Mouse (Mus musculus): ENCODE measurements around the gene Ipmk. TPM values are rescaled to one million over a fixed set of nuclear protein-coding genes. Genes with fewer than 3 reads are reported as not detected.

The Ipmk gene
- polyA plus RNA-seq, 1 experiment from 2014 or later = 11.9 TPM

DNA sequence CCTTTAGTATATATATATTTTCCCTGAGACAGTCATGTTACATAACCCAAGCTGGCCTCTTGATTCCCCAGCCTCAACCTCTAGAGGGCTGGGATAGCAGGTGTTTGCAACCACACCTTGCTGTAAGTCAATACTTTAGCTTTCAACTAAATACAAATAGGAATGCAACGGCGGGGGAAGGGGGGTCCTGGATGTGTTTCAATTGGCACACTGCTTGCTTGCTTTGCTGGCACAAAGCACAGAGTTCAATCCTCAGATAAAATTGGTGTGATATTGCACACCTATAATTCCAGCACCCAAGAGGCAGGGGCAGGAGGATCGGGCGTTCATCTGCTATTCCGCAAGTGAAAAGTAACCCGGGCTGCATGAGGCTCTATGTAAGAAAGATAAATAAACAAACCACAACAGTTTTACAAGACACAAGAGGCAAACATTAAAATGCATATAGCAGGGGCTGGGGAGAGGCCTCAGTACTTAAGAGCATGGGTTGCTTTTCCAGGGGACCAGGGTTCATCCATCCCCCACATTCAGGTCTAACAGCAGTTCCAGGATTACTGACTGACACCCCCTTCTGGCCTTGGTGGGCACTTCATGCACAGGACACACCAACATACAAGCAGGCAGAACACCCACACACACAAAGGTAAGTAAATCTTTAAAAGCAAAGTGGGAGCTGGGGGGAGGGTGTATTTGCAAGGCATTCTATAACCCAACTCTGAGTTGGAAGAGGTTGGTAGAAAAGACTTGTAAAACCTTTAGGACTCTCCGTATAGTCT, 5.3 kb upstream of the Ipmk start:
- Histone ChIP-seq H3K36me3 (ENCODE audit: control insufficient read depth, insufficient read depth, low read length) (no peaks in the 10 kb centered on the region), H3K27ac (replicated peaks; ENCODE audit: low read depth, low read length) (no peak overlapping the region), H3K4me3 (ENCODE audit: low read depth, low read length) (no peak overlapping the region), H3K27me3 (replicated peaks; ENCODE audit: control insufficient read depth, insufficient read depth, low read length) (no peaks in the 10 kb centered on the region), H3K4me2 (ENCODE audit: low read depth, low read length) (no peak overlapping the region), H3K9ac (ENCODE audit: low read depth, low read length) (no peak overlapping the region), H3K9me3 (ENCODE audit: control insufficient read depth, low read length) (no peaks in the 10 kb centered on the region), H3K4me1 (ENCODE audit: control insufficient read depth, insufficient read depth, low read length) (peaks cover 15% of the 10 kb centered on the region)
- peak; percentile 55 for DNase-seq (ENCODE audit: low spot score)
- 76% methylated on average over 7 of the region's 7 CpGs for WGBS
- peak; percentile 34; the same call in 1 of the 2 replicates for ATAC-seq (ENCODE audit: low read depth)

GRCm38 (mm10) chr10:71343130-71343529, 4.4 kb upstream of the Ipmk start:
- peaks cover 16% of the 10 kb centered on the region for H3K4me1 ChIP-seq (ENCODE audit: control insufficient read depth, insufficient read depth, low read length)
- ATAC-seq (ENCODE audit: low read depth) (no peak), DNase-seq (ENCODE audit: low spot score) (no peak)
- 72% methylated on average over 3 of the region's 3 CpGs for WGBS
- H3K9me3 ChIP-seq (ENCODE audit: control insufficient read depth, low read length) = no peaks in the 10 kb centered on the region
- no peak overlapping the region for H3K9ac ChIP-seq (ENCODE audit: low read depth, low read length)
- no peaks in the 10 kb centered on the region for H3K27me3 ChIP-seq (replicated peaks; ENCODE audit: control insufficient read depth, insufficient read depth, low read length)
- H3K4me3 ChIP-seq (ENCODE audit: low read depth, low read length) = no peak overlapping the region
- no peak overlapping the region for H3K27ac ChIP-seq (replicated peaks; ENCODE audit: low read depth, low read length)
- H3K4me2 ChIP-seq (ENCODE audit: low read depth, low read length) = peak overlapping the region; percentile 88; the same call in 1 of the 2 replicates
- H3K36me3 ChIP-seq (ENCODE audit: control insufficient read depth, insufficient read depth, low read length) = no peaks in the 10 kb centered on the region

- ATAC-seq (ENCODE audit: low read depth) = no peak
- Histone ChIP-seq H3K9ac (ENCODE audit: low read depth, low read length) (peak overlapping the region; percentile 88), H3K4me1 (ENCODE audit: control insufficient read depth, insufficient read depth, low read length) (peaks cover 19% of the 10 kb centered on the region), H3K27ac (replicated peaks; ENCODE audit: low read depth, low read length) (no peak overlapping the region), H3K36me3 (ENCODE audit: control insufficient read depth, insufficient read depth, low read length) (no peaks in the 10 kb centered on the region), H3K4me2 (ENCODE audit: low read depth, low read length) (peak overlapping the region; percentile 88), H3K27me3 (replicated peaks; ENCODE audit: control insufficient read depth, insufficient read depth, low read length) (no peaks in the 10 kb centered on the region), H3K9me3 (ENCODE audit: control insufficient read depth, low read length) (no peaks in the 10 kb centered on the region), H3K4me3 (ENCODE audit: low read depth, low read length) (peak overlapping the region; percentile 91)
- DNase-seq (ENCODE audit: low spot score) = no peak
- WGBS = 23% methylated on average over 14 of the region's 14 CpGs
Observed at GRCm38 (mm10) chr10:71343567-71344265, 3.8 kb upstream of the Ipmk start.

DNA sequence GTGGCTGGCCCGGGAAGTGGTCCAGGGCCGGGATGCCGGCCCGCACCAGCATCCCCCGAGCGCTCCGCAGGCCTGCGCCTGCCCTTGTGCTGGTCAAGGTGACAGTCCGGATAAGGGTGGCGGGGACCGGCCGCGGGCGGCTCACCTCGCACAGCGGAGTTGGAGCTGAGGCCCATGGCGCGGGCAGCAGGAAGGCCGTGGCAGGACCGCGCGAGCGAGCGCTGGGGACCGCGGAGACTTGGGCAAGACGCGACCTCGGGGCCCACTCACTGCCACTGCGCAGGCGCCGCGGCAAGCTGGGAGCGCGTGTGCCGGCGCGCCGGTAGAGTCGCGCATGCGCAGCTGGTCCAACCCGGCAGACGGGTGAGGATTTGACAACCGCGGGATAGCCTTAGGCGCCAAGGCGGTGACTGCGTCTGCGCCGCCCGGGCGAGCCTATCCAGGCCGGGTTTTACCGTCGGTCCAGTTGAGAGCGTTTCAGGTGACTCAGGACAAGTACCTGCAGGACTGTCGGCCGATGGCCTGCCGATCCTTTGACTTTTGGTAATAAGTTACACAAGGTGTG, 2.9 kb upstream of the Ipmk start, which contains the start of gene Cisd1:
Cisd1 (minus strand) TSS at position 376 of the 565 bp plus-strand sequence.
- no peaks in the 10 kb centered on the region for H3K9me3 ChIP-seq (ENCODE audit: control insufficient read depth, low read length)
- no peak within 1 kb of the TSS for H3K27ac ChIP-seq (replicated peaks; ENCODE audit: low read depth, low read length)
- peak within 1 kb of the TSS; percentile 91 for H3K4me3 ChIP-seq (ENCODE audit: low read depth, low read length)
- H3K4me2 ChIP-seq (ENCODE audit: low read depth, low read length) = peak within 1 kb of the TSS; percentile 88
- H3K27me3 ChIP-seq (replicated peaks; ENCODE audit: control insufficient read depth, insufficient read depth, low read length) = no peaks in the 10 kb centered on the region
- no peaks in the 10 kb centered on the region for H3K36me3 ChIP-seq (ENCODE audit: control insufficient read depth, insufficient read depth, low read length)
- under 1% methylated on average over 57 of the region's 60 CpGs for WGBS
- ATAC-seq (ENCODE audit: low read depth) = peak; percentile 69
- H3K9ac ChIP-seq (ENCODE audit: low read depth, low read length) = peak within 1 kb of the TSS; percentile 88
- peak; percentile 96 for DNase-seq (ENCODE audit: low spot score)
- peaks cover 27% of the 10 kb centered on the region for H3K4me1 ChIP-seq (ENCODE audit: control insufficient read depth, insufficient read depth, low read length)

- DNase-seq (ENCODE audit: low spot score) (no peak), ATAC-seq (ENCODE audit: low read depth) (no peak)
- no peak overlapping the region for H3K4me3 ChIP-seq (ENCODE audit: low read depth, low read length)
- H3K27me3 ChIP-seq (replicated peaks; ENCODE audit: control insufficient read depth, insufficient read depth, low read length) = no peaks in the 10 kb centered on the region
- peaks cover 27% of the 10 kb centered on the region for H3K4me1 ChIP-seq (ENCODE audit: control insufficient read depth, insufficient read depth, low read length)
- no peak overlapping the region for H3K27ac ChIP-seq (replicated peaks; ENCODE audit: low read depth, low read length)
- H3K4me2 ChIP-seq (ENCODE audit: low read depth, low read length) = no peak overlapping the region
- no peaks in the 10 kb centered on the region for H3K9me3 ChIP-seq (ENCODE audit: control insufficient read depth, low read length)
- no peaks in the 10 kb centered on the region for H3K36me3 ChIP-seq (ENCODE audit: control insufficient read depth, insufficient read depth, low read length)
- H3K9ac ChIP-seq (ENCODE audit: low read depth, low read length) = no peak overlapping the region
- WGBS = 27% methylated on average over 2 of the region's 2 CpGs
Observed at GRCm38 (mm10) chr10:71346106-71346505, 1.5 kb upstream of the Ipmk start.

DNA sequence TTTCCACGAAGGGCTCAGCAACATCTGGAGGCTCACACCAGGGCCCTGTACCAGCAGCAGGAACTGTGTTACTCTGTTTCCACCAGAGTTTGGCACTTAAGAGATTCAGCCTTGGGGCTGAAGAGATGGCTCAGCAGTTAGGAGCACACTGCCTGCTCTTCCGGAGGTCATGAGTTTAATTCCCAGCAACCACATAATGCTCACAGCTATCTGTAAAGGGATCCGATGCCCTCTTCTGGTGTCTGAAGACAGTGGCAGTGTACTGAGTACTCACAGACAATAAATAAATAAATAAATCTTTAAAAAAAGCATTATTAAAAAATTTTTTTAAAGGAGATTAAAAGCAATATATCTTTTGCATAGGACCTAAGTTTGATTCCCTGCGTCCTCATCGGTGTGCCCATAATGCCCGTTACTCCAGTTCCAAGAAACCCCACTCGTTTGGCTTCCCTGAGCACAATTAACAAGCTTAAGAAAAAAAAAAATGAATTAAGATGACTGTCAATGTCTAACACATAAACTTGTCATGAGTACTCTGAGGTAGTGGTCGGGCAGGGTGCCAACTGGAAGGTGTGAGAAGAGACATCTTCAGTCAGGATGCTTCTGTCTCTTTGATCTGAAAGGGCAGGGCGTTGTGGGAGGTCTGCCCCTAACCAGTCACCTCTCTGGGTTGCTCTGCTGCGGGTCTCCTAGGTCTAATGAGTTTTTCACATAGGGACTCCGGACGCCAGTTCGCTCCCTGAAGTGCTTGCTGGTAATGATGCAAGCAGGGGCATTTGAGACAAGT, 648 bp upstream of the Ipmk start:
- Histone ChIP-seq H3K27ac (replicated peaks; ENCODE audit: low read depth, low read length) (peak overlapping the region; percentile 40; the same call in 1 of the 2 replicates), H3K9me3 (ENCODE audit: control insufficient read depth, low read length) (no peaks in the 10 kb centered on the region), H3K4me3 (ENCODE audit: low read depth, low read length) (peak overlapping the region; percentile 81), H3K4me2 (ENCODE audit: low read depth, low read length) (peak overlapping the region; percentile 97), H3K27me3 (replicated peaks; ENCODE audit: control insufficient read depth, insufficient read depth, low read length) (no peaks in the 10 kb centered on the region), H3K4me1 (ENCODE audit: control insufficient read depth, insufficient read depth, low read length) (peaks cover 27% of the 10 kb centered on the region), H3K9ac (ENCODE audit: low read depth, low read length) (peak overlapping the region; percentile 85), H3K36me3 (ENCODE audit: control insufficient read depth, insufficient read depth, low read length) (no peaks in the 10 kb centered on the region)
- DNase-seq (ENCODE audit: low spot score) = no peak
- whole genome bisulfite sequencing = 8% methylated on average over 13 of the region's 13 CpGs
- no peak for ATAC-seq (ENCODE audit: low read depth)

DNA sequence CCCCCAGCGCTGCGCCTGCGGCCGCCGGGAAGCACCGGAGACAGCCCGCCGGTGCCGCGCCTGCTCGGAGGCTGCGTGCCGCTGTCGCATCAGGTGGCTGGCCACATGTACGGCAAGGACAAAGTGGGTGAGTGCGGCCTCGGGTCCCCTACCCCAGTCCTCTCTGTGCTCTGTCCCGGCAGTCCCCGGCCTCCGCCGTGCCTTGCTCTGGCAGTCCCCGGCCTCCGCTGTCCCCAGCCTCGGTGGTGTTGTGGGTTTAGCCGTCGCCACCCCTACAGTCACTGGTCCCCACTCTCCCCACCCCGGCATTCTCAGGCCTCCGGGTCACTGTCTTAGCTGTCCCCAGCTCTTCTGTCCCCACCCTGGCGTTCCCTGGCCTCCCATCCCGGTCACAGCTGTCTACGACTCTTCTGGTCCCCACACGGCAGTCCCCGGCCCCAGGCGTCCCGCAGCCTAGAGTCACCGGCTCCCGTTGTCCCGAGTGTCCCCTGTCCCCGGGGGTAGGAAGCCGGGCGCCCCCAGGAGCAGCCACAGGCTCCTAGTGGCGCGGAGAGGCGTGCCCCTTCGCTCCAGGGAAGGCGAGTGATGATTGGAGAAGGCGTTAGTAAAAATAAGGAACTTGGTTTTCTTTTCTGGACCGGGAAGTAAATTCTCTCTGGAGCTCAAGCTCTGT, 537 bp downstream of the Ipmk start:
- peak overlapping the region; percentile 81 for H3K4me3 ChIP-seq (ENCODE audit: low read depth, low read length)
- H3K9me3 ChIP-seq (ENCODE audit: control insufficient read depth, low read length) = no peaks in the 10 kb centered on the region
- peak; percentile 54 for DNase-seq (ENCODE audit: low spot score)
- H3K36me3 ChIP-seq (ENCODE audit: control insufficient read depth, insufficient read depth, low read length) = no peaks in the 10 kb centered on the region
- 0% methylated on average over 27 of the region's 48 CpGs for WGBS
- peak overlapping the region; percentile 75 for H3K27ac ChIP-seq (replicated peaks; ENCODE audit: low read depth, low read length)
- ATAC-seq (ENCODE audit: low read depth) = peak; percentile 51
- H3K27me3 ChIP-seq (replicated peaks; ENCODE audit: control insufficient read depth, insufficient read depth, low read length) = no peaks in the 10 kb centered on the region
- H3K4me2 ChIP-seq (ENCODE audit: low read depth, low read length) = peak overlapping the region; percentile 97
- peak overlapping the region; percentile 85 for H3K9ac ChIP-seq (ENCODE audit: low read depth, low read length)
- peaks cover 27% of the 10 kb centered on the region for H3K4me1 ChIP-seq (ENCODE audit: control insufficient read depth, insufficient read depth, low read length)
